Mouse (Mus musculus) stomach, embryonic 14.5 days (tissue): ENCODE data around the gene Cep63. TPM values are rescaled to one million over a fixed set of nuclear protein-coding genes. Genes with fewer than 3 reads are reported as not detected.

Experiments
- ATAC-seq: fragments of 200-750 bp; cut with Nextera tagmentation; 2 replicates; pipeline ENCODE4 v1.8.0; 2017; ENCODE audit warnings: low read depth, moderate TSS enrichment; ENCODE audit not compliant: insufficient number of reproducible peaks, insufficient read depth, low FRiP score
- H3K27ac ChIP-seq: fragments of 300-500 bp; sonication (generic); 2 replicates; pipeline ENCODE4 v1.5.1; 2014; ENCODE audit warnings: mild to moderate bottlenecking, low read length, moderate library complexity, mixed read lengths
- H3K27me3 ChIP-seq: fragments of 300-500 bp; sonication (generic); 2 replicates; pipeline ENCODE4 v1.6.1; 2014; ENCODE audit warnings: low read length, control low read depth, mixed read lengths; ENCODE audit not compliant: control insufficient read depth, insufficient read depth
- H3K36me3 ChIP-seq: fragments of 300-500 bp; sonication (generic); 2 replicates; pipeline ENCODE4 v1.6.1; 2014; ENCODE audit warnings: mild to moderate bottlenecking, control low read depth, low read length, moderate library complexity, mixed read lengths; ENCODE audit not compliant: control insufficient read depth, insufficient read depth
- H3K4me1 ChIP-seq: fragments of 300-500 bp; sonication (generic); 2 replicates; pipeline ENCODE4 v1.6.1; 2014; ENCODE audit warnings: low read length, control low read depth, mixed read lengths; ENCODE audit not compliant: control insufficient read depth, insufficient read depth
- H3K4me2 ChIP-seq: fragments of 300-500 bp; sonication (generic); replicated peaks from 2 replicates; pipeline ENCODE4 v1.6.1; 2014; ENCODE audit warnings: low read depth, low read length, control low read depth
- H3K4me3 ChIP-seq: fragments of 300-500 bp; sonication (generic); 2 replicates; pipeline ENCODE4 v1.5.1; 2014; ENCODE audit warnings: low read depth, low read length, control low read depth
- H3K9ac ChIP-seq: fragments of 300-500 bp; sonication (generic); replicated peaks from 2 replicates; pipeline ENCODE4 v1.6.1; 2014; ENCODE audit warnings: low read depth, mild to moderate bottlenecking, control low read depth, low read length, moderate library complexity, mixed read lengths
- H3K9me3 ChIP-seq: fragments of 300-500 bp; sonication (generic); 2 replicates; pipeline ENCODE4 v1.6.1; 2016; ENCODE audit warnings: low read depth, low read length, control low read depth; ENCODE audit not compliant: control insufficient read depth
- WGBS: fragments of 180-500 bp; shearing (Covaris S2); extraction: QIAGEN DNeasy Blood & Tissue Kit; methylation state at CpG from one replicate; pipeline ENCODE4 v1.1.7; 2014; 5-methylcytosine and 5-hydroxymethylcytosine counted together
- polyA plus RNA-seq: library from polyadenylated mRNA; unstranded; fragments of >200 nt; fragmentation: Nextera tagmentation; extraction: Ambion mirVana; gene quantifications from 2 replicates; pipeline ENCODE4 v1.2.1, GENCODE M21; 2014

The Cep63 gene
- polyA plus RNA-seq, 1 experiment from 2014 or later, result 46.4 TPM

- peak overlapping the region; percentile 19; the same call in 1 of the 2 replicates for H3K4me2 ChIP-seq
- peak; percentile 79; the same call in 1 of the 2 replicates for ATAC-seq
- no peak overlapping the region for H3K9ac ChIP-seq
- H3K36me3 ChIP-seq, result no peaks in the 10 kb centered on the region
- H3K27ac ChIP-seq, result peak overlapping the region; percentile 17; the same call in 1 of the 2 replicates
- 15% methylated on average over 17 of the region's 17 CpGs for WGBS
- no peak overlapping the region for H3K4me3 ChIP-seq
- H3K9me3 ChIP-seq, result no peaks in the 10 kb centered on the region
- no peaks in the 10 kb centered on the region for H3K27me3 ChIP-seq
- H3K4me1 ChIP-seq, result peaks cover 25% of the 10 kb centered on the region
Measured at GRCm38 (mm10) chr9:102649917-102650527, 23.7 kb upstream of the Cep63 start.

GRCm38 (mm10) chr9:102647010-102647409, 20.7 kb upstream of the Cep63 start:
- H3K4me2 ChIP-seq, result no peak overlapping the region
- H3K36me3 ChIP-seq, result no peaks in the 10 kb centered on the region
- WGBS, result 67% methylated on average over 6 of the region's 6 CpGs
- no peaks in the 10 kb centered on the region for H3K27me3 ChIP-seq
- no peak overlapping the region for H3K9ac ChIP-seq
- no peak overlapping the region for H3K27ac ChIP-seq
- no peak overlapping the region for H3K4me3 ChIP-seq
- H3K9me3 ChIP-seq, result no peaks in the 10 kb centered on the region
- H3K4me1 ChIP-seq, result peaks cover 48% of the 10 kb centered on the region
- no peak for ATAC-seq

- Histone ChIP-seq H3K4me2 (no peak overlapping the region), H3K27me3 (no peaks in the 10 kb centered on the region), H3K36me3 (no peaks in the 10 kb centered on the region), H3K4me3 (no peak overlapping the region), H3K9me3 (no peaks in the 10 kb centered on the region), H3K9ac (no peak overlapping the region), H3K27ac (peak overlapping the region; percentile 96), H3K4me1 (peaks cover 33% of the 10 kb centered on the region)
- no peak for ATAC-seq
- 65% methylated on average over 3 of the region's 3 CpGs for WGBS
Measured at GRCm38 (mm10) chr9:102645119-102645695, 18.9 kb upstream of the Cep63 start.

- no peak overlapping the region for H3K4me3 ChIP-seq
- peaks cover 39% of the 10 kb centered on the region for H3K4me1 ChIP-seq
- H3K27me3 ChIP-seq, result no peaks in the 10 kb centered on the region
- no peaks in the 10 kb centered on the region for H3K36me3 ChIP-seq
- WGBS, result 2% methylated on average over 10 of the region's 10 CpGs
- H3K4me2 ChIP-seq, result peak overlapping the region; percentile 39
- no peaks in the 10 kb centered on the region for H3K9me3 ChIP-seq
- no peak overlapping the region for H3K9ac ChIP-seq
- H3K27ac ChIP-seq, result peak overlapping the region; percentile 96
- peak; percentile 86; the same call in 1 of the 2 replicates for ATAC-seq
Measured at GRCm38 (mm10) chr9:102643486-102644101, 17.3 kb upstream of the Cep63 start.

- Histone ChIP-seq H3K36me3 (no peaks in the 10 kb centered on the region), H3K27ac (peak overlapping the region; percentile 96), H3K4me2 (peak overlapping the region; percentile 39; the same call in 1 of the 2 replicates), H3K27me3 (no peaks in the 10 kb centered on the region), H3K9me3 (no peaks in the 10 kb centered on the region), H3K4me3 (no peak overlapping the region), H3K9ac (no peak overlapping the region), H3K4me1 (peaks cover 40% of the 10 kb centered on the region)
- ATAC-seq, result 0 out of 2 replicates have a peak, but pooled peaks have one; percentile 44
- WGBS, result 12% methylated on average over 8 of the region's 8 CpGs
Measured at GRCm38 (mm10) chr9:102643071-102643485, 16.7 kb upstream of the Cep63 start.

GRCm38 (mm10) chr9:102641531-102641930, 15.2 kb upstream of the Cep63 start:
- peak overlapping the region; percentile 39; the same call in 1 of the 2 replicates for H3K27ac ChIP-seq
- no peaks in the 10 kb centered on the region for H3K36me3 ChIP-seq
- WGBS, result 58% methylated on average over 6 of the region's 6 CpGs
- no peaks in the 10 kb centered on the region for H3K27me3 ChIP-seq
- peaks cover 40% of the 10 kb centered on the region for H3K4me1 ChIP-seq
- H3K4me2 ChIP-seq, result no peak overlapping the region
- H3K4me3 ChIP-seq, result no peak overlapping the region
- no peak overlapping the region for H3K9ac ChIP-seq
- no peak for ATAC-seq
- H3K9me3 ChIP-seq, result no peaks in the 10 kb centered on the region

GRCm38 (mm10) chr9:102639510-102639909, 13.2 kb upstream of the Cep63 start:
- Histone ChIP-seq H3K27ac (no peak overlapping the region), H3K4me2 (no peak overlapping the region), H3K27me3 (no peaks in the 10 kb centered on the region), H3K9me3 (no peaks in the 10 kb centered on the region), H3K4me3 (no peak overlapping the region), H3K36me3 (peaks cover 2% of the 10 kb centered on the region; the same call in 1 of the 2 replicates), H3K4me1 (peaks cover 30% of the 10 kb centered on the region), H3K9ac (no peak overlapping the region)
- ATAC-seq, result no peak
- 69% methylated on average over 8 of the region's 8 CpGs for WGBS

GRCm38 (mm10) chr9:102638963-102639362, 12.6 kb upstream of the Cep63 start:
- WGBS, result 37% methylated on average over 7 of the region's 7 CpGs
- H3K36me3 ChIP-seq, result peaks cover 8% of the 10 kb centered on the region; the same call in 1 of the 2 replicates
- ATAC-seq, result no peak
- peaks cover 25% of the 10 kb centered on the region for H3K4me1 ChIP-seq
- no peak overlapping the region for H3K4me3 ChIP-seq
- H3K27me3 ChIP-seq, result no peaks in the 10 kb centered on the region
- H3K4me2 ChIP-seq, result no peak overlapping the region
- H3K27ac ChIP-seq, result peak overlapping the region; percentile 33; the same call in 1 of the 2 replicates
- H3K9me3 ChIP-seq, result no peaks in the 10 kb centered on the region
- H3K9ac ChIP-seq, result no peak overlapping the region
